Mouse (Mus musculus): Measurements from ENCODE around the gene Ins2.

DNA sequence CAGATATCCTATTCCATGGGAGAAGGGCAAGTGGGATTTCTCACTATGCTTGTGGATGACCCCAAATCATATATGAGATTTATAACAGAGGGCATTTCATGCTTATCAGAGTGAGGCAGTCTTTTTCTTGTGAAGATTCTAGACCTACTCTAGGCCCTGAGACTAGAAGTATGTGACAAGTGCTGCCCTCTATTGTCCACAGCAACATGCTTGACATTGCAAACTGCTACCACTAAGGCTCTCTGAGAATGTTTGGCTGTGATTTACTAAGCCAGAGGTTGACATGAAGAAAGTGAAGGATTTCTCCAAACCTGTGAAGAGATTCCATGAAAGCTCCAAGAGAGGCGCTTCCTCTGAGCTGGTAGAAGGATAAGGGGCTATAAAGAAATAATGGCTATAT is 72.1 kb downstream of the Ins2 start:
- TF ChIP-seq CTCF (IDR thresholded peaks at IDR 0.05; ENCODE audit: control insufficient read depth, insufficient read depth, insufficient replicate concordance, low read depth, low read length) = no peak
- no peak for TF ChIP-seq POLR2A (IDR thresholded peaks at IDR 0.05; ENCODE audit: control insufficient read depth, low read depth, low read length)
